ENCODE assay signal across 8 mouse cellular contexts in genomic region chr8:71464513-71465500, GRCm38 (mm10). TPM values are rescaled to one million over a fixed set of nuclear protein-coding genes. Genes with fewer than 3 reads are reported as not detected.
A peak's percentile ranks its signal among the peaks of the same experiment; 100 is the strongest.
DNase-seq lines count a peak whose midpoint lies in the region; ATAC-seq lines count a peak whose summit lies in the region.

Gene Mrpl34 (plus strand): TSS chr8:71464959.

- peak within 1 kb of the TSS; percentile 76 for H3K4me2 ChIP-seq in forebrain, embryonic 14.5 days (ENCODE audit: low read length)
- H3K4me2 ChIP-seq in neural tube, embryonic 15.5 days: peak within 1 kb of the TSS; percentile 95

- peak; percentile 71 for ATAC-seq in forebrain, embryonic 14.5 days
- peak; percentile 70 for ATAC-seq in neural tube, embryonic 15.5 days (ENCODE audit: low FRiP score)

- peaks cover 18% of the 10 kb centered on the region for H3K36me3 ChIP-seq in forebrain, embryonic 14.5 days (ENCODE audit: control insufficient read depth, insufficient read depth, low read length)
- H3K36me3 ChIP-seq in neural tube, embryonic 15.5 days: peaks cover 13% of the 10 kb centered on the region

- H3K4me1 ChIP-seq in forebrain, embryonic 14.5 days (ENCODE audit: control insufficient read depth, insufficient read depth, low read length): peaks cover 22% of the 10 kb centered on the region
- H3K4me1 ChIP-seq in neural tube, embryonic 15.5 days: peaks cover 58% of the 10 kb centered on the region

- peak within 1 kb of the TSS; percentile 77 for H3K9ac ChIP-seq in forebrain, embryonic 14.5 days (ENCODE audit: low read length)
- peak within 1 kb of the TSS; percentile 92 for H3K9ac ChIP-seq in neural tube, embryonic 15.5 days (replicated peaks)

- H3K27me3 ChIP-seq in forebrain, embryonic 14.5 days (replicated peaks; ENCODE audit: control insufficient read depth, insufficient read depth, low read length): no peaks in the 10 kb centered on the region
- H3K27me3 ChIP-seq in neural tube, embryonic 15.5 days (replicated peaks): no peaks in the 10 kb centered on the region

- DNase-seq in ES-CJ7 (ENCODE audit: low read depth, low spot score): peak; percentile 100
- DNase-seq in cerebellum, adult 11 months: peak; percentile 99
- peak; percentile 100 for DNase-seq in forebrain, embryonic 14.5 days (ENCODE audit: low spot score)
- DNase-seq in heart, postnatal 14 days: peak; percentile 97 to 98
- DNase-seq in layer of hippocampus, adult 11-12 months (ENCODE audit: low spot score): peak; percentile 99
- peak; percentile 100 for DNase-seq in lung, adult 18-20 months
- DNase-seq in testis, postnatal 14 days (ENCODE audit: low spot score): peak; percentile 95

- intact Hi-C loops in heart, postnatal 14 days (cut with DNase I): loop anchor here (5.0 kb wide), 3 partner anchors 83 to 193 kb away; partner anchors contain the start of genes Haus8, Myo9b, Nr2f6 and Use1

- H3K27ac ChIP-seq in forebrain, embryonic 14.5 days (ENCODE audit: low read depth, low read length): peak within 1 kb of the TSS; percentile 88
- peak within 1 kb of the TSS; percentile 87 for H3K27ac ChIP-seq in neural tube, embryonic 15.5 days (replicated peaks)

- peak within 1 kb of the TSS; percentile 75 for H3K4me3 ChIP-seq in forebrain, embryonic 14.5 days (ENCODE audit: low read depth, low read length)
- peak within 1 kb of the TSS; percentile 93 for H3K4me3 ChIP-seq in neural tube, embryonic 15.5 days (replicated peaks)

- WGBS in forebrain, embryonic 14.5 days: under 1% methylated on average over 59 of the region's 59 CpGs
- under 1% methylated on average over 59 of the region's 59 CpGs for WGBS in neural tube, embryonic 15.5 days

- no peaks in the 10 kb centered on the region for H3K9me3 ChIP-seq in forebrain, embryonic 14.5 days (replicated peaks; ENCODE audit: control insufficient read depth, low read length)
- H3K9me3 ChIP-seq in neural tube, embryonic 15.5 days (replicated peaks): no peaks in the 10 kb centered on the region

RNA-seq across cellular contexts. Expression of gene Mrpl34, which starts in this region (rescaled TPM):
- polyA plus RNA-seq in forebrain, embryonic 14.5 days (2014; fragmentation: Nextera tagmentation; extraction: Ambion mirVana): 185 and 214 TPM in 2 replicates
- total RNA-seq in heart, postnatal 14 days (2021): 100 to 1,000 TPM; 111 to 124 TPM
- polyA plus RNA-seq in neural tube, embryonic 15.5 days (2015; fragmentation: Nextera tagmentation; extraction: Ambion mirVana): 181 and 182 TPM in 2 replicates

Comparison
In these comparisons a context has a peak if more than half of its experiments do, and no peak if none do; other contexts are left out.
1. Peak in every context shown above with its lines: DNase-seq, ATAC-seq, H3K4me3 ChIP-seq and H3K27ac ChIP-seq.